Mouse (Mus musculus) neural tube, embryonic 14.5 days (tissue): ENCODE results near the gene Tmem91. TPM values are rescaled to one million over a fixed set of nuclear protein-coding genes. Genes with fewer than 3 reads are reported as not detected.

Experiments
- ATAC-seq: fragments of 200-750 bp; cut with Nextera tagmentation; 2 replicates; pipeline ENCODE4 v1.8.0; 2017; ENCODE audit warnings: low read depth, mild to moderate bottlenecking, moderate TSS enrichment, moderate library complexity
- H3K27ac ChIP-seq: fragments of 300-500 bp; sonication (generic); 2 replicates; pipeline ENCODE4 v1.5.1; 2014; ENCODE audit warnings: low read depth, mild to moderate bottlenecking, control low read depth, low read length, moderate library complexity, mixed read lengths
- H3K27me3 ChIP-seq: fragments of 300-500 bp; sonication (generic); 2 replicates; pipeline ENCODE4 v1.6.1; 2014; ENCODE audit warnings: low read length; ENCODE audit not compliant: control insufficient read depth, insufficient read depth
- H3K36me3 ChIP-seq: fragments of 300-500 bp; sonication (generic); 2 replicates; pipeline ENCODE4 v1.6.1; 2014; ENCODE audit warnings: low read length, mixed read lengths; ENCODE audit not compliant: control insufficient read depth, insufficient read depth
- H3K4me1 ChIP-seq: fragments of 300-500 bp; sonication (generic); 2 replicates; pipeline ENCODE4 v1.6.1; 2014; ENCODE audit warnings: low read length; ENCODE audit not compliant: control insufficient read depth, insufficient read depth
- H3K4me2 ChIP-seq: fragments of 300-500 bp; sonication (generic); 2 replicates; pipeline ENCODE4 v1.6.1; 2014; ENCODE audit warnings: mild to moderate bottlenecking, low read depth, low read length, control low read depth
- H3K4me3 ChIP-seq: fragments of 300-500 bp; sonication (generic); 2 replicates; pipeline ENCODE4 v1.5.1; 2014; ENCODE audit warnings: low read depth, low read length, control low read depth, mixed read lengths
- H3K9ac ChIP-seq: fragments of 300-500 bp; sonication (generic); replicated peaks from 2 replicates; pipeline ENCODE4 v1.6.1; 2014; ENCODE audit warnings: low read depth, mild to moderate bottlenecking, control low read depth, low read length, mixed read lengths
- H3K9me3 ChIP-seq: fragments of 300-500 bp; sonication (generic); 2 replicates; pipeline ENCODE4 v1.6.1; 2016; ENCODE audit warnings: low read length; ENCODE audit not compliant: control insufficient read depth
- WGBS: fragments of 180-500 bp; shearing (Covaris S2); extraction: QIAGEN DNeasy Blood & Tissue Kit; methylation state at CpG from one replicate; pipeline ENCODE4 v1.1.7; 2014; 5-methylcytosine and 5-hydroxymethylcytosine counted together
- polyA plus RNA-seq: library from polyadenylated mRNA; unstranded; fragments of >200 nt; fragmentation: Nextera tagmentation; extraction: Ambion mirVana; gene quantifications from 2 replicates; pipeline ENCODE4 v1.2.1, GENCODE M21; 2014

Gene Tmem91
- polyA plus RNA-seq, 1 experiment from 2014 or later, result 66.3 TPM

DNA sequence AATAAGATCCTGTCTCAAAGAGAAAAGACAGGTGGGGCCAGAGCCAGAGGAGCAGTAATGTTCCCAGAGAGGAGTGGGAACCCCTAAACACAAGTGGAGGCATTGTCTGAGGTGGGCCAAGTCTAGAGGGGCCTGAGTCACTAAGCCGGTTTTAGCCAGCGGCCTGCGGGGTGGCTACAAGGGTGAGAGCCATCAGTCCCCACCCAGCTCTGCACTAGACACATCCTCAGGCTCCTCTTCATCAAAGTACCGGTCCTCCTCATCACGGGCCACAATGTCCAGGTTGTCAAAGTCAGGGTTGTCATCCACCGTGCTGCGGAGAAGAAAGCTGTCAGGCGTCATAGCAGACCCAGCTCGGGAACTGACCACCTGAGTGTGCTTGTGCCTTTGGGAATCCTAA, 37.8 kb upstream of the Tmem91 start:
- WGBS, result 94% methylated on average over 9 of the region's 9 CpGs
- H3K4me2 ChIP-seq, result no peak overlapping the region
- H3K4me1 ChIP-seq, result peaks cover 19% of the 10 kb centered on the region

DNA sequence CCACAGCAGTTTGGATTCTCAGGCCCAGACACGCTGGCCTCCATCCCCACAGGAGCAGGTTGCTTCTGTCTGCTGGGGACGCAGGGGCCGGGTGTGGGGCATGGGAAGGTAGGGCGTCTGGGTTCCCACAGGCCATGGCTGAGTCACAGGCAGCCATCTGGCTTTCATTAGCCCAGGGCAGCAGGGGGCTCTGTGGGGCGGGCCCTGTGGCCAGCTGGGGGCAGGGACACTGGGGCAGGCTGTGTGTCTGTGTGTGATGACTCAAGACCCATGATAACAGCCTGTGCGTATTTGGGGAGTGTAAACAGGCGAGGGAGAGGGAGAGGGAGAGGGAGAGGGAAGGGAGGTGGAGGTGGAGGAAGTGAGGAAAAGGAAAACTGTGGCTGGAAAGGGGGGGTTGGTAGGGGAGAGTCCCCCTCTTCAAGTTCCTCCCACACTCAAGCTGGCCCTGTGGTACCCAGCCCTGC, 36.8 kb upstream of the Tmem91 start:
- H3K9me3 ChIP-seq, result no peaks in the 10 kb centered on the region
- WGBS, result 23% methylated on average over 7 of the region's 7 CpGs
- peaks cover 15% of the 10 kb centered on the region; the same call in 1 of the 2 replicates for H3K4me1 ChIP-seq
- H3K36me3 ChIP-seq, result peaks cover 27% of the 10 kb centered on the region; the same call in 1 of the 2 replicates
- no peaks in the 10 kb centered on the region for H3K27me3 ChIP-seq
- ATAC-seq, result 0 out of 2 replicates have a peak, but pooled peaks have one; percentile 4
- H3K9ac ChIP-seq, result no peak overlapping the region
- H3K4me2 ChIP-seq, result no peak overlapping the region
- no peak overlapping the region for H3K27ac ChIP-seq
- no peak overlapping the region for H3K4me3 ChIP-seq

More for the DNA sequence above, 37.8 kb upstream of the Tmem91 start:
- Histone ChIP-seq H3K36me3 (peaks cover 27% of the 10 kb centered on the region; the same call in 1 of the 2 replicates), H3K9me3 (no peaks in the 10 kb centered on the region), H3K27me3 (no peaks in the 10 kb centered on the region), H3K4me3 (no peak overlapping the region), H3K27ac (no peak overlapping the region), H3K9ac (no peak overlapping the region)
- ATAC-seq, result no peak

DNA sequence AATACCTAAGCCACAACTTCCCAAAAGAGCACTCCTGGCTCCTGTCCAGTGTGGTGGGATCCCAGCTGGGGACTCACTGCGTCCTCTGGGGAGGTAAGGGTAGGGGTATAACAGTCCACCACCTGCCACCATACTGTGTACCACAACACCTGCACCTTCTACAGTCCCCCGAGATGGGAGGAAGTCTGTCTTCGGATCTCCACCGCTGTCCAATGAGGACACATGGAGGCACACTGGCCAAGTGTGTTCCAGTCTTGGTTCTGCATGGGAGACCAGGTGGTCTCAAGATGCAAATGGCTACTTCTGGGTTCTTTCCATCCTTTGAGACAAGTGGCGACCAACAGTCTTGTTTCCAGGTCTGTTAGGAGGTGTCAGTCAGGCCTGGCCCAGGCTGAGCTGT, 36.2 kb upstream of the Tmem91 start:
- H3K4me1 ChIP-seq, result peaks cover 15% of the 10 kb centered on the region; the same call in 1 of the 2 replicates
- H3K9ac ChIP-seq, result no peak overlapping the region
- peaks cover 27% of the 10 kb centered on the region; the same call in 1 of the 2 replicates for H3K36me3 ChIP-seq
- ATAC-seq, result no peak
- no peak overlapping the region for H3K4me3 ChIP-seq
- no peaks in the 10 kb centered on the region for H3K27me3 ChIP-seq
- no peak overlapping the region for H3K27ac ChIP-seq
- no peaks in the 10 kb centered on the region for H3K9me3 ChIP-seq
- 66% methylated on average over 5 of the region's 5 CpGs for WGBS
- H3K4me2 ChIP-seq, result no peak overlapping the region

DNA sequence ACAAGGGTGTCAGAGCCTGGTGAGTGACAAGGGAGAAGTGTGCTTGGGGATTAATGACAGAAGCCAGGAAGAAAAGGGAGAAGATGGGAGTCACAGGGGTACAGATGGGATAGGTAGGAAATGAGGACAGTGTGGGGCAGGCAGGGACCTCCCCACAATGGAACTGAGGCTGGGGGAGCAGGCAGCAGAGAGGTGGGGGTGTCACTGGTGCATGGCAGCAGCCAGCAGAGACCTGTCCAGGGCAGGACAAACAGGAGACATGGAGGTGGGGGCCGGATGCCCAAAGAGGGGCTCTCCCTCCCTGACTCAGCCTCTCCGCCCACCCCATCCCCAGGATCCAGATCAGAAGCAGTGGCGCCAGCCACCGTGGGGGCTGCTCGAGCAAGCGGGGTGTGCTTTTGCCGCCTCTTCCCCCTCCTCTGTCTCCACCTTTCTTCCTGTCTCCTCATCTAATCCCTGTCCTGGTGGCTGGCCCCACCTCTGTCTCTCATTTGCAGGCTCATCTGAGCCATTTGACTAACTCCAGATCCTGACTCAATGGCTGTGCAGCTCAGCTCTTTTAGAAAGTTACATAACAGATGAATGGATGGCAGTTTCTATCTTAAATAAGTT, 35.7 kb upstream of the Tmem91 start:
- Histone ChIP-seq H3K9me3 (no peaks in the 10 kb centered on the region), H3K4me1 (peaks cover 15% of the 10 kb centered on the region; the same call in 1 of the 2 replicates), H3K9ac (peak overlapping the region; percentile 25; the same call in 1 of the 2 replicates), H3K27me3 (no peaks in the 10 kb centered on the region), H3K4me3 (no peak overlapping the region), H3K36me3 (peaks cover 26% of the 10 kb centered on the region; the same call in 1 of the 2 replicates), H3K4me2 (no peak overlapping the region), H3K27ac (peak overlapping the region; percentile 28; the same call in 1 of the 2 replicates)
- WGBS, result 19% methylated on average over 6 of the region's 7 CpGs
- ATAC-seq, result peak; percentile 49

DNA sequence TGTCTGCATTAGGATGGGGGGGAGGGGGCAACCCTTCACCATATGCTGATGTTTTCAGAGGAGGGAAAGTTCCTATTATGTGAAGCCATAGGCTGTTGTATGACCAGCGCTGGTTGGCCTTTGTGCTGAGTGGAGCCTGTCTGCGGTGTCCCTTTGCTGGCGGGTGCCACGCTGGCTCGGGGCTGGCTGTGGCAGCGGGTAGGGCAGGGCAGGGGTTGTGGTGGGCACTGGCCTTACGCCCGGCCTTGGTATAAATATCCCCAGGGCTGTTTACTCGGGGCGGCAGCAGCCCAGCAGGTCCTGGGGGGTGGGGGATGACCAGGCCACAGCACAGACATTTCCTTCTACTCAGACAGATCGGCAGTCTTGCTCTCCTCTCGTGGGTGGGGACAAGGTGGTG, 35.0 kb upstream of the Tmem91 start:
- WGBS, result 17% methylated on average over 12 of the region's 12 CpGs
- no peak overlapping the region for H3K4me3 ChIP-seq
- ATAC-seq, result no peak

DNA sequence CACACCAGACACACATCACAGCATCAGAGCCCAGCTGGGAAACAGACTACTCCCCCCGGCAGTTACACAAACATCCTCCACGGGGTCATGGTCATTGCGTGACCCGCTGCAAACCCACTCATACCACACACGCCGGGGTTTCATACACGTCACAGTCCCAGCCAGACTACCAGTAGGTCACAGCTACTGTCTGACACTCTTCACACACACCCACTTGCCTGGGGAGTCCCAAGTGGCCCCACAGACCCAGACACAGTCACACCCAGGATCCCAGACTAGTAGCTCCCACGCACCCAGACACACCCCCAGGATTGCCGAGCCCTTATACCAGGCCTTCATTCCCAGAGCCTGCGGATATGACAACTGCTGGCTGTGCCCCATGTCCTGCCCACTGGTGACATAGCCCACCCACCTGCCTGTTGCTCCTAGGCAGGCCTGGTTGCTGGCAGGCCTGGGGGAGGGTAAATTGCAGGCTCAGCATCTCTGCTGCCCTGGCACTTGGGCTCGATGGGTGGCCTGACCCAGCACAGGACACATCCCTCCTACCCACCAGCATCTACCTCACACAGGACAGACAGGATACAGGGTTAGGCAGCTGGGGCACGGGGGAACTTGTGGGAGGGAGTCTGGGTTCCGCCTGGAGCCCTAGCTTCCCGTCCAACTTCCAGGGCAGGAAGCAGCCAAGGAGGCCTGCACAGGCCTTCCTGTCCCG, 32.8 kb upstream of the Tmem91 start:
- no peak for ATAC-seq
- no peaks in the 10 kb centered on the region for H3K9me3 ChIP-seq
- H3K9ac ChIP-seq, result no peak overlapping the region
- 67% methylated on average over 14 of the region's 15 CpGs for whole genome bisulfite sequencing
- H3K4me1 ChIP-seq, result peaks cover 15% of the 10 kb centered on the region; the same call in 1 of the 2 replicates
- no peak overlapping the region for H3K4me2 ChIP-seq
- no peak overlapping the region for H3K27ac ChIP-seq
- H3K27me3 ChIP-seq, result no peaks in the 10 kb centered on the region
- H3K36me3 ChIP-seq, result peaks cover under 1% of the 10 kb centered on the region; the same call in 1 of the 2 replicates
- no peak overlapping the region for H3K4me3 ChIP-seq

More for the DNA sequence above, 35.0 kb upstream of the Tmem91 start:
- Histone ChIP-seq H3K36me3 (peaks cover 20% of the 10 kb centered on the region; the same call in 1 of the 2 replicates), H3K9ac (peak overlapping the region; percentile 25; the same call in 1 of the 2 replicates), H3K27ac (no peak overlapping the region), H3K27me3 (no peaks in the 10 kb centered on the region), H3K4me2 (no peak overlapping the region), H3K9me3 (no peaks in the 10 kb centered on the region), H3K4me1 (peaks cover 15% of the 10 kb centered on the region; the same call in 1 of the 2 replicates)

DNA sequence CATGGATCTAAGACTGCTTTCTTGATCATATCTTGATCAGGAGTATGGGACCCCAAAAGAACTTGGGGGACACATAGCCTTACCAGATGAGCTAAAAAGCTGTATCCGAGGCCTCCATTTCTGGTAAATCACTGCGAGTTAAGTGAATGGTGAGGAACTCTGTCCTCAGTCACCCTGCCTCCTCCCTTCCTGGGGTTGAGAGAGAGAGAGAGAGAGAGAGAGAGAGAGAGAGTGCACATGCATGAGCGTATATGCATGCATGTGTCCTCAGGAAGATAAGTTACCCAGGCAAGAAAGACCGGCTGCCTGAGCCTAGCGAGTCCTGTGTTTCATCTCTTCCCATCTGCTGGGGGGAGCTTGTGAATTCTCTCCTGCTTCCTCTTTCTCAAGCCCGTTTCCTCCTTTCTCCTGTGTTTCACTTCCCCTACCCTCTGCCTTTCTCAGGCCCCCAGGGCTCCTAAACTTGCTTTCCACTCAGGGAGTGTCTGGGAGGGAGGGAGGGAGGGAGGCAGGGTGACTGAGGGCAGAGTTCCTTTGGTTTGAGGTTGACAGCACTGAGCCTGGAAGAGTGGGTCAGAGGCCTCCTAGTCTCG, 31.7 kb upstream of the Tmem91 start:
- H3K4me1 ChIP-seq, result peaks cover 10% of the 10 kb centered on the region; the same call in 1 of the 2 replicates
- no peak for ATAC-seq
- H3K27ac ChIP-seq, result no peak overlapping the region
- H3K4me3 ChIP-seq, result no peak overlapping the region
- H3K36me3 ChIP-seq, result no peaks in the 10 kb centered on the region
- H3K27me3 ChIP-seq, result no peaks in the 10 kb centered on the region
- WGBS, result 56% methylated on average over 7 of the region's 7 CpGs
- no peak overlapping the region for H3K4me2 ChIP-seq
- no peak overlapping the region for H3K9ac ChIP-seq
- H3K9me3 ChIP-seq, result no peaks in the 10 kb centered on the region

DNA sequence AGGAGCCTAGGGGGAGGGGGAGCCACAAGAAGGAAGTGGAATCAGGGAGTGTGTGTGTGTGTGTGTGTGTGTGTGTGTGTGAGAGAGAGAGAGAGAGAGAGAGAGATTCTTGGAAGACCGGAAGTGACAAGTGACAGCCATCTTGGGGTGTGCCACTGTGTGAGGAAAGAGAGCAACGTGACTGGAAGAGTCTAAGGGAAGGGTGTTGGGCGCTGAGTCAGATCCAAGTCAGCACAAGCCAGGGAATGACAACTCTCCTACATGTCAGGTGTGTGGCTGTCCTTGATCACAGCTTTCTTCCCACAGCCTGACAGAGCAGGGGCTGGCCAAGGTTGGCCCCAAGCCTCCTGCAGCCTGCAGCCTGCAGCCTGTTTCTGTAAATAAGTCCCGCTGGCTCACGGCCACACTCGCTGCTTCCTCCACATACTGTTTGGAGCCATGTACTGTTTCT, 30.9 kb upstream of the Tmem91 start:
- Histone ChIP-seq H3K27ac (no peak overlapping the region), H3K27me3 (no peaks in the 10 kb centered on the region), H3K4me1 (peaks cover 8% of the 10 kb centered on the region; the same call in 1 of the 2 replicates), H3K36me3 (no peaks in the 10 kb centered on the region), H3K9ac (no peak overlapping the region), H3K9me3 (no peaks in the 10 kb centered on the region), H3K4me3 (no peak overlapping the region), H3K4me2 (no peak overlapping the region)
- no peak for ATAC-seq
- WGBS, result 71% methylated on average over 6 of the region's 6 CpGs
